Mouse (Mus musculus) cerebellum, adult 9-10 months (tissue): ENCODE data around the gene Clip4.
"Not testable (repeated sequence)": the region's sequence is repeated elsewhere in the genome, so short reads cannot be mapped to it uniquely, and the experiment has no call there.

Experiments
- DNase-seq: peaks from one replicate; pipeline ENCODE4 v3.0.0; 2022

Gene Clip4

GRCm38 (mm10) chr17:71768173-71768572 is at the start of gene Clip4:
Gene Clip4 (plus strand): TSS chr17:71768473.
- DNase-seq = not testable (repeated sequence)

- peak; percentile 80 for DNase-seq
These were observed 47.8 kb upstream of the Clip4 start for GRCm38 (mm10) chr17:71720434-71720833.

- no peak for DNase-seq
These were observed 47.3 kb upstream of the Clip4 start for GRCm38 (mm10) chr17:71721019-71721418.

- no peak for DNase-seq
These were observed 37.6 kb upstream of the Clip4 start for GRCm38 (mm10) chr17:71730655-71731054.

GRCm38 (mm10) chr17:71736442-71736841 is 31.8 kb upstream of the Clip4 start:
- no peak for DNase-seq

GRCm38 (mm10) chr17:71742156-71742555 is 26.1 kb upstream of the Clip4 start:
- DNase-seq = no peak

GRCm38 (mm10) chr17:71742935-71743334 is 25.3 kb upstream of the Clip4 start:
- no peak for DNase-seq

GRCm38 (mm10) chr17:71746114-71746513 is 22.2 kb upstream of the Clip4 start:
- peak; percentile 58 for DNase-seq

- DNase-seq = no peak
These were observed 20.7 kb upstream of the Clip4 start for GRCm38 (mm10) chr17:71747561-71747960.

GRCm38 (mm10) chr17:71749616-71750168 is 18.6 kb upstream of the Clip4 start:
- peak; percentile 16 for DNase-seq

GRCm38 (mm10) chr17:71752831-71753230 is 15.4 kb upstream of the Clip4 start, which contains the start of gene Pcare:
Gene Pcare (minus strand): TSS chr17:71752894.
- no peak for DNase-seq

GRCm38 (mm10) chr17:71760536-71760935 is 7.7 kb upstream of the Clip4 start:
- no peak for DNase-seq

GRCm38 (mm10) chr17:71769564-71769963 is 1.3 kb downstream of the Clip4 start:
- no peak for DNase-seq

- DNase-seq = no peak
These were observed 2.4 kb downstream of the Clip4 start for GRCm38 (mm10) chr17:71770696-71771095.

GRCm38 (mm10) chr17:71774173-71774572 is 5.9 kb downstream of the Clip4 start:
- no peak for DNase-seq

GRCm38 (mm10) chr17:71775279-71775678 is 7.0 kb downstream of the Clip4 start:
- no peak for DNase-seq

- DNase-seq = no peak
These were observed 10.4 kb downstream of the Clip4 start for GRCm38 (mm10) chr17:71778696-71779095.

GRCm38 (mm10) chr17:71780490-71780889 is 12.2 kb downstream of the Clip4 start:
- no peak for DNase-seq

GRCm38 (mm10) chr17:71780945-71781344 is 12.7 kb downstream of the Clip4 start:
- no peak for DNase-seq

- no peak for DNase-seq
These were observed 14.0 kb downstream of the Clip4 start for GRCm38 (mm10) chr17:71782242-71782698.

GRCm38 (mm10) chr17:71782699-71783365 is 14.6 kb downstream of the Clip4 start:
- DNase-seq = no peak

- DNase-seq = no peak
These were observed 15.1 kb downstream of the Clip4 start for GRCm38 (mm10) chr17:71783366-71783735.

GRCm38 (mm10) chr17:71786456-71786855 is 18.2 kb downstream of the Clip4 start:
- DNase-seq = no peak

GRCm38 (mm10) chr17:71791109-71791508 is 22.8 kb downstream of the Clip4 start:
- no peak for DNase-seq

GRCm38 (mm10) chr17:71791622-71792021 is 23.3 kb downstream of the Clip4 start:
- DNase-seq = no peak
